Mouse (Mus musculus) adipocyte (in vitro differentiated cells): ENCODE data around the gene Vkorc1.
"Not testable (repeated sequence)": the region's sequence is repeated elsewhere in the genome, so short reads cannot be mapped to it uniquely, and the experiment has no call there.

ENCODE experiments used
- DNase-seq: peaks from one replicate; pipeline ENCODE4 v3.0.0-alpha.2; 2016; ENCODE audit warnings: low spot score

Gene Vkorc1

DNA sequence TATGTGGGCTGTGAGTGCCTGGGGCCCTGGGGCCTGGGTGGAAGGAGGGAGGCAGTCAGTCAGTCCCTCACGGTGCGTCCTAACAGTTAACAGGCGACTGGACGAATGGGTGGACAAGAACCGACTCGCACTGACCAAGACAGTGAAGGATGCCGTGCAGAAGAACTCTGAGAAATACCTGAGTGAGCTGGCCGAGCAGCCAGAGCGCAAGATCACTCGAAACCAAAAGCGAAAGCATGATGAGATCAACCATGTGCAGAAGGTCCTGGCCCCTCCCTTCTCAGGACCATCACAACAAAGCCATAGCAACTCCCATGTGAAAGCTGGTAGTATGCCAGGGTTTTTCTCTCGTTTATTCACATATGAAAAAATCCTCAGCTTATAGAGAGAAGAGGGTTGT, 19.9 kb upstream of the Vkorc1 start:
- no peak for DNase-seq

DNA sequence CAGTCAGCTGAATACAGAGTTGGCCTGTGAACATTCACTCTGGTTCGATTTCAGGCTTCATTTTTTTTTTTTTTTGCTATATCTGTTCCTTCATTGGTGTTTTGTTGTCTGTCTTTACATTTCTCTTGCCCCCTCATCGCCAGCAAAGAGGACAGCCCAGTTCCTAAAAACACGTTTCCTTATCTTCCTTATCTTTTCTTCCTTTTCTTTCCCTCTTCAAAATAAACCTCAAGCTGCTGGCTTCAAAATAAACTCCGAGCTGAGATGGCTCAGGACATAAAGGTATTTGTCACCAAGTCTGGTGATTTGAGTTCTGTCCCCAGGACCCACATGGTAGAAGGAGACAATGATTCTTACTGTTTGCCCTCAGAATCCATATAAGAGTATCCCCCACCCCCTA, 17.5 kb upstream of the Vkorc1 start:
- no peak for DNase-seq

DNA sequence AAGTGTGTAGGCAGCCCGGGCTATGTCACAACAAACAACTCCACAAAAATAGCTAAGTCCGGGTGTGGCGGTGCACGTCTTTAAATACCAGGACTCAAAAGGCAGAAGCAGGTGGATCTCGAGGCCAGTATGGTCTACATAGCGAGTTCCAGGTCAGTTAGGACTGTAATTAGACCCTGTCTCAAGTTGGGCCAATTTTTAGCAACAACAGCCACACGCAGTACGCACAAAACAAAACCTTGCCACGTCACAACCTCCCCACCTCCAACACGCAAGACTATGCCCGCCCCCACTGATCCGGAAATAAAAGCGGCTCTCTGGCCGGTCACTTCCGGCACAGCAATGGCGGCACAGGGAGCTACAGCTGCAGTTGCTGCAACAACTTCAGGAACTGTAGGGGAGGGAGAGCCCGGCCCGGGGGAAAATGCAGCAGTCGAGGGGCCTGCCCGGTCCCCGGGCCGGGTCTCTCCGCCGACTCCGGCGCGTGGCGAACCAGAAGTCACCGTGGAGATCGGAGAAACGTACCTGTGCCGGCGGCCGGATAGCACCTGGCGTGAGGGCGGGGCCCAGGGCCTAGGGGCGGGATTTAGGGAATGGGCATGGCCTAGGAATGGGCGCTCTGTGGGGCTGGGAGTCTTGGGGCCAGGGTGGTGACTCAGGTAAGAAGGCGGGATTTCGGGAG, 16.9 kb upstream of the Vkorc1 start, which contains the start of gene Kat8:
Gene Kat8, plus strand, starts transcription at position 327 of the 682 bp plus-strand sequence.
- peak; percentile 94 for DNase-seq

DNA sequence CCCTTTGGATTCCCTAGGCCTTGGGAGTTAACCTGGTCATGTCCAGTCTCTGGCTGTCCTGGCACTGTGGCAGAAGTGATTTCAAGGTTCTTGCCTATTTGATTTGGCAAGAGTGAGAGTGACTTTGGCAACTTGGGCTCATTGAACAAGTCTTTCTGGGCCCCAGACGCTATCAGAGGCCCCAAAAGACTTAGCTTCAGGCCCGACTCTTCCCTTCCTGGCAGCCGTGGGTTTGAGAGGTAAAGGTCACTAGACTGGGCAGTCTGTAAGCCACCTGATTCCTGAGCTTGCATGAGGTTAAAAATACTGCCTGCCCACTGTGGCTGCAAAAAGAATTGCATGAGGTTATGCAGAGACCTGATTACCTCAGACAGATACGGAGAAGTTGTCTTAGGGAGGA, 13.2 kb upstream of the Vkorc1 start:
- DNase-seq = peak; percentile 39

DNA sequence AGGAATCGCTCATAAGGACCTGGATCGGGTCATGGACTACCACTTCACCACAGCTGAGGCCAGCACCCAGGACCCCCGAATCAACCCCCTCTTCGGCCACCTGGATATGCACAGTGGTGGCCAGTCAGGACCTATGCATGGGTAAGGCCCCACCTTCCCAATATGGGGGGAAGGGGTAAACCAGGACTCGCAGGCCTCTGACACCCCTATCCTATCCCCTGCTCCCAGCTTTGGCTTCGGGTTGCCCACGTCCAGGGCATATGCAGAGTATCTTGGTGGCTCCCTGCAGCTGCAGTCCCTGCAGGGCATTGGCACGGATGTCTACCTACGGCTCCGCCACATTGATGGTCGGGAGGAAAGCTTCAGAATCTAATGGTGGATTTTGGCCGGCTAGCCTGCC, 12.5 kb upstream of the Vkorc1 start:
- no peak for DNase-seq

DNA sequence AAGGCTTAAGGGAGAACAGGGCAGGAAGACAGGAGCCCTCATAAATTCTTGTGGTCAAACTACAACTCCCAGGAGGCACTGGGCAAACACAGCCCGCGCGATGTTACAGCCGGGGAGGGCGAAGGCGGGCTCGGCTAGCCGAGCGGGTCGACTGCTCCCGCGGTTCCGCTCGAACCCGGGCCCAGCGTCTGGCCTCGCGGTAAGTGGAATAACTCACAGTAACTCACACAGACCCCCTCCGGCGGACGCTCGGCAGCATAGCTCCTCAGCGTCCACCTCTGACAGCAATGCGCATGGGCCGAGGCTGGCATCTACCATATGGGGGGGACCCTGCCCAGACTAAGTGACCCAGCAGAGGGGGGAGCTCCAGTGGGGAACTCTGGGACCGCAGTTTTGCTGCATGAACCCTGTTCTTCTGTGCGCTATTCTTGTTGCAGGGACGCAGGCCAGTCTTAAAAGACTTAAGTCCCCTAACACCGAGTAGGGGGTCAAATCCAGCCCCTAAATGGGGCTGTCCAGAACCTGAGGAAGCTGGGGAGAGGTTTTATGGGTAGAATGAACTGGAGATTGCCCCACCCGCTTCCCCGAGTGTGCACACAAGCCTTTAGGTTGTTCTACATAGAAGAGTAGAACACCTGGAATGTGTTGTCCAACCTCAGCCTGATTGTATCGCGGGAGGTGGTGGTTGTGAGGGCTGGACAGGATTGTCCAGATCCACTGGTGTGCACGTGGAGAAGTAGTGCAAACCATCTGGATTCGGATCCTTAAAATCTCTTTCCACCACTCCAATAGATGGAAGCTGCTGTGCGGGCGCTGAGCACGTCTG, 8.8 kb upstream of the Vkorc1 start, which contains the start of gene Bckdk:
Gene Bckdk, plus strand, starts transcription at position 112 of the 826 bp plus-strand sequence.
- DNase-seq = peak; percentile 71

DNA sequence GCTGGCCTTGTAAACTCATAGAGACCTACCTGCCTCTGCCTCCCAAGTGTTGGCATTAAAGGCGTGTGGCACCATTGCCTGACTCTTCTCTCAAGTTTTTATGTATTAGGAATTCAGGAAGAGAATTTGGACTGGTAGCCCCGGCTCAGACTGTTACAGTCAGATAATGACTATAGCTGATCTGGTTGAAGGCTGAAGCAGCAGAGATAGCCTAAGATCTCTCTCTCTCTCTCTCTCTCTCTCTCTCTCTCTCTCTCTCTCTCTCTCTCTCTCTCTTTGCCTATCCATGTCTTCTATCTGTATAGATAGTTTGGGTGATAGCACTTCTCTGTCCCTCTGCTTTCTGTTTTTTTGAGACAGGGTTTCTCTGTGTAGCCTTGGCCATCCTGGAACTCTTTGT, 6.4 kb upstream of the Vkorc1 start:
- DNase-seq = no peak

DNA sequence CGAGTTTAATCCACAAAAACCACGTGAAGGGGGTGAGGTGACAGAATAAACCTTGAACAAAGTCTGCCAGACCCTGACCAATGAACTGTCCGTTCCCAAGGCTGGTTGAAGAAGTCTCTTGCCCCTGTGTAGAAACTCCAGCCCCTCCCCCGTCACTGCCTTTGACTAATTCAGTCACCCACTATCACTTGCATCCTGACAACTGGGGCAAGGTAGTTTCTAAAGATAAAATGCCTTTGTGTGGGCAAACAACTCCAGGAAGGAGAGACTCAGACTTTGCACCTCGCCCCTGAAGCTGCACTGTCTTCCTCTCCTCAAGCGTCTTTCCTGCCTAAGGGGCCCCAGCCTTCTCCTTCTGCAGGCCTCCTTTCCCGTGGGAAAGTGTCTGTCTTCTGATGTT, 4.6 kb upstream of the Vkorc1 start:
- DNase-seq = no peak

DNA sequence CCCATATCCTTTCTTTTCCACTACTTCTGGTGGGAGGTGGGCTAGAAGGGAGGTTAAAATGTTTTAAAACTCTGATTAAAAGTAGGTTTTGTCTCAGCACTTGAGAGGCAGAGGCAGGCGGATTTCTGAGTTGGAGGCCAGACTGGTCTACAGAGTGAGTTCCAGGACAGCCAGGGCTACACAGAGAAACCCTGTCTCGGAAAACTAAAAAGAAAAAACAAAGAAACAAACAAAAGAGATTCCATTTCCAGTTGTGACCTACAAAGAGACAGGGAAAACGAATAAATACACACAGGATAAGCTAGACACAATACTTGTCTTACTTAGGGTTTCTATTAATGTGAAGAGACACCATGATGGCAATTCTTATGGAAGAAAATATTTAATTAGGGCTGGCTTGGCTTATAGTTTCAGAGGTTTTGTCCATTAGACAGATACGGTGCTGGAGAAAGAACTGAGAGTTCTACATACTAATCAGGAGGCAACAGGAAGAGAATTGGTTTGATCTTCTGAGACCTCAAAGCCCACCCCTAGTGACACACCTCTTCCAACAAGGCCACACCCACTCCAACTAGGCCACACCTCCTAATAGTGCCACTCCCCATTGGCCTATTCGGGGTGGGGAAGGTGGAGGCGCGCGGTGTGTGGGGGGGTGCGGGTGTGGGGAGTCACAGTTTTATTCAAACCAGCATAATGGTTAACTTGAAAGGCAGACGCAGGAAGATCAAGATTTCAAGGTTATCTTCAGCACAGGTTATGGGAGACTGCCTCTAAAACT, 3.0 kb upstream of the Vkorc1 start:
- no peak for DNase-seq

DNA sequence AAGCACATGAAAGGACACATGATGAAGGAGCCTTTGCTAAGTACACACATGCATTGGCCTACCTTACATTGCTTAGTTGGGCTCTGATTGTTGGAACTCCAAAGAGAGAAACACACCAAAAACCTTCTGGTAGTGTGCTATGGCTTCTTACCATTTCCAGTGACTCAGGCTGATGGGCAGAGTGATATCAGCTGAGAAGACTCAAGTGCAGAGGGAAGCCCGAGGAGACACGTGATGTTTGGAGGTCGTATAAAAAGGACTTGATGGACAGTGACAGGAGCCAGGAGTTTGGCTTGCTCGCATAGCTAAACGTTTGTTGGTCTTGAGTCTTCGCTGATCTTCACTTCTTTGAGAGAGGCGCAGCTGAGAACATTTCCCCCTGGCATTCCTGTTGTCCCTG, 2.1 kb upstream of the Vkorc1 start:
- no peak for DNase-seq

DNA sequence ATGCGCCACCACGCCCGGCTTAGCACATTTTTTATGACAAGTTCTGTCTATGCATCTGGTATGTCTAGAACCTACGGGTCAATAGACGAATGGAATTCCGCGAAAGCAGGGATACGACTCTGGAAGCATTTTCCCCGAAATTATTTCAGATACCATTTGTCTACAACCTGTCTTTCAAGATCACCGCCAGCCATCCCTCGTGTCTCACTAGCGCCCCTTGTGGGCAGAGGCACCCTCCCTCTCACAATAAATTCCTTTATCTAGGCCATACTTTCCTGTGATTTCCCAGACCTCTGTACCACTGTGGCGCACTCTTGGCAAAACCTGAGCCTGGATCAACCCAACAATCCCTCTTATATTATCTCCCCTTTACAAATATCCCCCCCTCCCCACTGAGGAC, 967 bp upstream of the Vkorc1 start:
- peak; percentile 35 for DNase-seq

DNA sequence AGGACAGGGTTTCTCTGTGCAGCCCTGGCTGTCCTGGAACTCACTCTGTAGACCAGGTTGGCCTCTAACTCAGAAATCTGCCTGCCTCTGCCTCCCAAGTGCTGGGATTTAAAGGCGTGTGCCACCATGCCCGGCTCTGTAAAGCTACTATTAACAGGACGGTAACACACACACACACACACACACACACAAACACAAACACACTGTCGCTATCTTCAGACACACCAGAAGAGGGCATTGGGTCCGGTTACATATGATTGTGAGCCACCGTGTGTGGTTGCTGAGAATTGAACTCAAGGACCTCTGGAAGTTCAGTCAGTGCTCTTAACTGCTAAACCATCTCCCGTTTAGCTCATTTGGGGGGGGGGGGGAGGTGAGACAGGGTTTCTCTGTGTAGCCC, 474 bp upstream of the Vkorc1 start:
- not testable (repeated sequence) for DNase-seq

DNA sequence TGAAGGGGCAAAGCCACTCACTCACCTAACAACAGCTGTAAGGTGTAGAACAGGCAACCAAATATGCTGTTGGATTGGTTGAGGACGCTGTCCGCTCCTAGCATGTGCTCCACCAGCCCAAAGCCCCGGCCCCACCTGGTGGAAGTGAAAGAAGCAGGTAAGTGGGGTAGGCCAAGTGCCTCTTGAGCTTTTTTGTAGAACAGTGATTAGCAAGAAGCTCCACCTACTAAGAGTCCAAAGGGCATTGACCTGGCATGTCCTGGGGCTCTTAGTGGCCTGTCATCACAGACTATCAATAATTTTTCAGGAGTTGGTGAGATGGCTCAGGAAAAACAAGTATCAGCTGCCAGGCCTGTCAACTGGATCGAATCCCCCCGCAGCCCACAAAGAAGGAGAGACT, 937 bp downstream of the Vkorc1 start:
- no peak for DNase-seq

DNA sequence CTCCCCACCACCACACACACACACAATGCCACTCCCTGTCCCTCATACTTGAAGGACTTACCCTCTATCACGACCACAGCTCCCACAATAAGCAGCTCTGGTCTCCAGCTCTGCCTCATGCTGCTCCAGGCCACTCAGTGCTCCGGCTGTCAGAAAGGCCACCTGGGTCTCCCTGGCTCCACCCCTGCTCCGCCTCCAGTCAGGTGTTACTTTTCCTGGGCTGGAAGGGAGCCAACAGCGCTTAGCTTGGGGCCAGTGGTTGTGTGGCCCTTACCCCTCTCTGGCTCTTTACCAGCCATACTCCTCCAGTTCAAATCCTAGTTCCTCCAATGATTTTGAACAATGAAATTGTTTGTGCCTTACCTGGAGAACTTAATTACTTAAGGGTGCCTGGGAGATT, 4.6 kb downstream of the Vkorc1 start, which contains the start of gene Prss53:
Gene Prss53, minus strand, starts transcription at position 173 of the 400 bp plus-strand sequence.
- DNase-seq = no peak

DNA sequence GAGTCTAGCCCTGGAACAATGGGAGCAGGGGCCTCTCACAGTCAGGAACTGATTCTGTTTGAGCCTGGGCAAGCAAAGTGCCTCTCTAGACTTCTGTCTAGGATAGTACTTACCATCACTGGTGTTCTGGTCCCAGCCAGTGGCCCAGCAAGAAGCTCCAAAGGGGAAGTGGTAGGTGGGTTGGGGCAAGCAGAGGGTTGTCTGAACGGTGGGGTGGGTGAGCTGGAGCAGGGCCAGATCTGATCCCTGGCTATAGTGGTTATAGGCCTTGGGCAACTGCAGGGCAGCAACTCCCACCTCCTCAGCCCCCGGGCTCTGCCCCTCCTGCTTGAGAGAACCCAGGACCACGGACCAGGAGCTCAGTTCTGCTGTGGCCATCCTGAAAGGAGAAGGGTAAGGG, 6.6 kb downstream of the Vkorc1 start:
- no peak for DNase-seq

DNA sequence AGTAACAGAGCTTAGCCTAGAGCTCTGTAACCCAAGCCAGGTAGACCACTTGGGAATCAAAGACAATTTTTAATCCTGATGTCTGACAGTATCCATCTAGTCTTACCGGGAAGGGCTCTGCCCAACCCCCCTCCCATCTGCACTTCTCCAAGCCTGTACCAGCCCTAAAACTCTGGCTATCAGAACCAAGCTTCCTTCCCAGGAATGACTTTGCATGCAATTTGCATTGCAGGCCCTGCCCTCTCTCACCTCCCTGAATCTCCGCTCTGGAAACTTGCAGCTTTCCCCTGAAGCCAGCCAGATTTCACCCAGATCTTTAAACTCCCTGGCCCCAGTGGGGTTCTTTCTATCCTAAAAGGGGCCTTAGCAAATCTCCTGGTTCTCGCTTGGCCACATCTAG, 7.6 kb downstream of the Vkorc1 start:
- DNase-seq = no peak

DNA sequence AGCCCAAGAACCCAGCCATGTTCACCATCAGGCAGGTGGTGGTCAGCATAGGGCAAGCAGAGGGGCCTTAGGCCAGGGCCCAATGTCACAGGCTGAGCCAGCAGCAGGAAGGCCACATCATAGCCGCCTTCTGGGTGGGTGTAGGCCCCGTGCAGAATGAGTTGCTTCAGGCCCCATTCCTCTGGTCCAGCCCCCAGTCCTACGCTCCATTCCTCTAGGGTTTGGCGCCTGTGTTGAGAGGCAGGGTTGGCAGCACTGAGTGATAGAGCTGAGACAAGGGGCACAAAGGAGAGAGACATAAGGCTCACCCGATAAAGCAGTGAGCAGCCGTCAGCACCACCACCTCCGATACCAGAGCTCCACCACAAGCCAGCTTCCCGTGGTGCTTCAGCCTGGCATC, 8.2 kb downstream of the Vkorc1 start:
- DNase-seq = no peak

DNA sequence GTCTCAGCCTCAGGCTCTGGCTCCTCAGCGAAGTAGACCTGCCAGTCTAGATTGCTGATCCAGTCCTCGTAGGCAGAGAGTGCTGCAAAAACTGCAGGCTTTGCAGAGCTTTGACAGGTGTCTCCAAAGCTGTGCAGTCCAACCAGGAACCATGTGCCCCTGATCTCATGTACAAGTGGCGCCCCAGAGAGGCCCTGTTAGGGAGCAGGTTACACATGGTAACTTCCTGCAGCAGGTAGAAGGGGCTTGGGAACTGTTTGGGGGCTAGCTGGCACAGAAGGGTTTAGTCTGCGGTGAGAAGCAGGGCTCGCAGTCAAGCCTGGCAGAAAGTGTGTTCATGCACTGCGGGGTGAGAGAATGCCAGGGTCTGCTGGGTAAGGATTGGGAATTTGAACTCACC, 8.9 kb downstream of the Vkorc1 start:
- no peak for DNase-seq

DNA sequence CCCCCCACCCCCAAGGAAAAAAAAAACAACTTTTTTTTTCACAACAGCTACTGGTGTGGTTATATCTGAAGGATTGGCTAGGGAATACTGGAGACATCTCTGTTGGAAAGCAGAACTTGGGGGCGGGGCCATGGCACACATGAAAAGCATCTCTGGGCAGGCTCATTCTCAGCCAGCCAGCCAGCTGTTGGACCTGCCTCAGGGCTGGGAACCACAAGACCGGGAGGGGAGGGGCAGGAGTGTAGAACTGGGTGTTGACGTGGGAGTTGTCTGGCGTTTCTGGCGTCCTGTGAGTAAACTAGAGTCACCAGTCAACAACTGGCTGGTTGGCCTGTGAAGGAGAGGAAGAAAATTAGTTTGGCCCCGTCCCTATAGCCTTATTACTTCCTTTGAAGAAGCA, 9.5 kb downstream of the Vkorc1 start:
- peak; percentile 67 for DNase-seq

DNA sequence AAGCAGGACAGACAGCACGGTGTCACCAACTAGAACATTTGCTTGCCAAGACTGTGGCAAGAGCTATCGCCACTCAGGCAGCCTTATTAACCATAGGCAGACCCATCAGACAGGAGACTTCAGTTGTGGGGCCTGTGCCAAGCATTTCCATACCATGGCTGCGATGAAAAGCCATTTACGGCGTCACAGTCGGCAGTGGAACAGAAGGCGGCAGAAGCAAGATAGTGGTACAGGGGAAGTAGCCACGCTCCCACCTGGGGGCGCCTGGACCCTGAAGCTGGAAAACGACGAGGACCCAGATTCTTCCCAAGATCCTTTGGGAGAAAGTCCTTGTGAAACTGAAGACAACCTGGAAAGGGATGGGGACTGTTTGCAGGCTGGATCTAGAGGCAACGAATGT, 15.0 kb downstream of the Vkorc1 start:
- DNase-seq = no peak

DNA sequence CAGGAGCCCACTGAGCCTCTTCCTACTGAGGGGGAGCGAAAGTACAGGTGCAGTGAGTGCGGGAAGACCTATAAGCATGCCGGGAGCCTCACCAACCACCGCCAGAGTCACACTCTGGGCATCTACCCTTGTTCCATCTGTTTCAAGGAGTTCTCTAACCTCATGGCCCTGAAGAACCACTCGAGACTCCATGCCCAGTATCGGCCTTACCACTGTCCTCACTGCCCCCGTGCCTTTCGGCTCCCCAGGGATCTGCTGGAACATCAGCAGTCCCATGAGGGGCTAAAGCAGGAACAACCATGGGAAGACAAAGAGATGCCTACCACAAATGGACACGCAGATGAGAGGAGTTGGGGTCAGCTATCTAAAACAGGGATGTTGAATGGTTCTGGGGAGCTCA, 16.1 kb downstream of the Vkorc1 start:
- DNase-seq = no peak

DNA sequence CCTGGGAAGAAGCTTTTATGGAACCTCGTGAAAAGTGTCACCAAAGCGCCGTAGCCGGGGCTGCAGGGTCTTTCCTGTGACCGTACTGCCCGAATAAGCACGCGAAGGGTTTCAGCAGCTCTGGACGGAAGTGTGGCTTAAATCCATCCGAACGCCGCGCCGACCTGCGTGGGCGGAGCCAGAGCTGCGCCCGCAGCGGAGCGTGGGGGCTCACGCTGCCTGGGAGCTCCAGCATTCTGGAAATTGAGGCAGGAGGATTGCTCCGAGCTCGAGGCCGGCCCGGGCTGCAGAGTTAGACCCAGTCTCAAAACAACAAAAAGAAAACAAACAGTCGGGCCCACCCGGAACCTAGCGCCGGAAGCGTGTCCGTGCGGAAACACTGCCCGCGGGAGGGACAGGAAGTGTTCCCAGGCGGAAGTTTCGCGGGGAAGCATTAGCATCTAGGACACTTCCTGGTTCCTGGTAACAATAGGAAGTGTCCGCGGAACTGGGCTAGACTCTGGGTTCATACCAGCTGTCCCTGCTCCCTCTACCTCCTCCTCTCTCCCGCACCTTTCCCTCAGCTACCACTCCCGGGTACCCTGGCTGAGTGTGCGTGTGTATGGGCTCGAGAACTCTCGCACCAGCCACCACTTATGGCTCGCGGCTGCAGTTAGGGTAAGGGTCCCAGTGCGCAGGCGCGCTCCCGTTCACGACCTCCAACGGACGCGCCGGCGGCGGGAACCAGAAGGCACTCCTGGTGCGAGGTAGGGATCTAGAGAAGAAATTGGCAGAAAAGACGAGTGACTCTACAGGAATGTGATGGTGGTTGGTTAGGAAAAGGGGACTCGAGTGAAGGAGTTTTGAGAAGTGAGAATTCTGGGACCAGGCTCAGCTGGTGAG, 18.7 kb downstream of the Vkorc1 start, which contains the start of gene Zfp668:
Gene Zfp668, minus strand, starts transcription at position 362 of the 882 bp plus-strand sequence.
- peak; percentile 91 for DNase-seq
